ENCODE assay signal across 8 mouse cellular contexts in genomic region chr2:32424796-32425195, GRCm38 (mm10). TPM values are rescaled to one million over a fixed set of nuclear protein-coding genes. Genes with fewer than 3 reads are reported as not detected.
DNase-seq lines count a peak whose midpoint lies in the region; ATAC-seq lines count a peak whose summit lies in the region.
"Had no signal": no experiment of that assay in that cellular context is flagged by ENCODE, and none has a peak within 500 bp of the region (broad histone marks: within the 10 kb centered on the region; RNA-seq: fewer than 3 reads in every experiment).

No protein-coding gene starts in this region.

- H3K9ac ChIP-seq in lung, embryonic 15.5 days: no peak overlapping the region
- no peak overlapping the region for H3K9ac ChIP-seq in forebrain, embryonic 14.5 days (ENCODE audit: low read length)
- no peak overlapping the region for H3K9ac ChIP-seq in limb, embryonic 15.5 days
- no peak overlapping the region for H3K9ac ChIP-seq in stomach, embryonic 15.5 days

- peaks cover 54% of the 10 kb centered on the region for H3K4me1 ChIP-seq in lung, embryonic 15.5 days
- H3K4me1 ChIP-seq in forebrain, embryonic 14.5 days (ENCODE audit: control insufficient read depth, insufficient read depth, low read length): peaks cover 42% of the 10 kb centered on the region
- peaks cover 66% of the 10 kb centered on the region for H3K4me1 ChIP-seq in limb, embryonic 15.5 days
- H3K4me1 ChIP-seq in stomach, embryonic 15.5 days: peaks cover 56% of the 10 kb centered on the region

- no peak for ATAC-seq in lung, embryonic 15.5 days (ENCODE audit: borderline replicate concordance, extremely low read depth, low FRiP score, low TSS enrichment)
- no peak for ATAC-seq in forebrain, embryonic 14.5 days
- no peak for ATAC-seq in limb, embryonic 15.5 days (ENCODE audit: insufficient number of reproducible peaks, low FRiP score, low TSS enrichment, low read depth)
- ATAC-seq in stomach, embryonic 15.5 days (ENCODE audit: insufficient read depth, low FRiP score, low read depth): no peak

- 28% methylated on average over 3 of the region's 3 CpGs for WGBS in lung, embryonic 15.5 days
- 5% methylated on average over 3 of the region's 3 CpGs for WGBS in forebrain, embryonic 14.5 days
- 38% methylated on average over 3 of the region's 3 CpGs for WGBS in limb, embryonic 15.5 days
- 32% methylated on average over 3 of the region's 3 CpGs for WGBS in stomach, embryonic 15.5 days

- DNase-seq in lung, postnatal 25 days (ENCODE audit: low spot score): no peak
- DNase-seq in forebrain, embryonic 14.5 days (ENCODE audit: low spot score): no peak
- DNase-seq in layer of hippocampus, adult 18-20 months (ENCODE audit: low spot score in 2 of 2): no peak
- no peak for DNase-seq in right cerebral cortex, postnatal 4 days
- DNase-seq: layer of hippocampus, postnatal 36 days had no signal

- no peak overlapping the region for H3K4me2 ChIP-seq in lung, embryonic 15.5 days
- no peak overlapping the region for H3K4me2 ChIP-seq in forebrain, embryonic 14.5 days (ENCODE audit: low read length)
- no peak overlapping the region for H3K4me2 ChIP-seq in limb, embryonic 15.5 days
- 0 out of 2 replicates have a peak overlapping the region, but pooled peaks have one; percentile 2 for H3K4me2 ChIP-seq in stomach, embryonic 15.5 days

- no peaks in the 10 kb centered on the region for H3K9me3 ChIP-seq in lung, embryonic 15.5 days
- no peaks in the 10 kb centered on the region for H3K9me3 ChIP-seq in forebrain, embryonic 14.5 days (replicated peaks; ENCODE audit: control insufficient read depth, low read length)
- no peaks in the 10 kb centered on the region for H3K9me3 ChIP-seq in limb, embryonic 15.5 days
- no peaks in the 10 kb centered on the region for H3K9me3 ChIP-seq in stomach, embryonic 15.5 days

- H3K36me3 ChIP-seq in lung, embryonic 15.5 days: peaks cover 12% of the 10 kb centered on the region
- peaks cover 21% of the 10 kb centered on the region for H3K36me3 ChIP-seq in forebrain, embryonic 14.5 days (ENCODE audit: control insufficient read depth, insufficient read depth, low read length)
- peaks cover 13% of the 10 kb centered on the region for H3K36me3 ChIP-seq in limb, embryonic 15.5 days
- H3K36me3 ChIP-seq in stomach, embryonic 15.5 days: peaks cover 15% of the 10 kb centered on the region; the same call in 1 of the 2 replicates

- peak overlapping the region; percentile 97 for H3K27ac ChIP-seq in lung, embryonic 15.5 days
- H3K27ac ChIP-seq in forebrain, embryonic 14.5 days (ENCODE audit: low read depth, low read length): peak overlapping the region; percentile 48; the same call in 1 of the 2 replicates
- H3K27ac ChIP-seq in limb, embryonic 15.5 days: peak overlapping the region; percentile 89
- peak overlapping the region; percentile 93 for H3K27ac ChIP-seq in stomach, embryonic 15.5 days

- H3K27me3 ChIP-seq in lung, embryonic 15.5 days: no peaks in the 10 kb centered on the region
- H3K27me3 ChIP-seq in forebrain, embryonic 14.5 days (replicated peaks; ENCODE audit: control insufficient read depth, insufficient read depth, low read length): no peaks in the 10 kb centered on the region
- no peaks in the 10 kb centered on the region for H3K27me3 ChIP-seq in limb, embryonic 15.5 days
- H3K27me3 ChIP-seq in stomach, embryonic 15.5 days (replicated peaks): no peaks in the 10 kb centered on the region

- H3K4me3 ChIP-seq in lung, embryonic 15.5 days: no peak overlapping the region
- no peak overlapping the region for H3K4me3 ChIP-seq in forebrain, embryonic 14.5 days (ENCODE audit: low read depth, low read length)
- H3K4me3 ChIP-seq in limb, embryonic 15.5 days: no peak overlapping the region
- H3K4me3 ChIP-seq in stomach, embryonic 15.5 days (replicated peaks): no peak overlapping the region

RNA-seq across cellular contexts. Expression of gene Naif1, which starts 25.5 kb away (rescaled TPM):
- 6.6 and 7.1 TPM in 2 replicates for polyA plus RNA-seq in lung, embryonic 15.5 days (2015; fragmentation: Nextera tagmentation; extraction: Ambion mirVana)
- polyA plus RNA-seq in forebrain, embryonic 14.5 days (2014; fragmentation: Nextera tagmentation; extraction: Ambion mirVana): 5.3 and 5.4 TPM in 2 replicates
- 5.6 and 6.0 TPM in 2 replicates for polyA plus RNA-seq in limb, embryonic 15.5 days (2015; fragmentation: Nextera tagmentation; extraction: Ambion mirVana)
- polyA plus RNA-seq in stomach, embryonic 15.5 days (2015; fragmentation: Nextera tagmentation; extraction: Ambion mirVana): 5.1 and 5.4 TPM in 2 replicates
- total RNA-seq in layer of hippocampus, adult 18-20 months (2021): 1 to 10 TPM; 4.6 to 4.8 TPM

RNA-seq across cellular contexts. Expression of gene Slc25a25, which starts 26.4 kb away (rescaled TPM):
- polyA plus RNA-seq in lung, embryonic 15.5 days (2015; fragmentation: Nextera tagmentation; extraction: Ambion mirVana): 19.6 and 21.5 TPM in 2 replicates
- polyA plus RNA-seq in forebrain, embryonic 14.5 days (2014; fragmentation: Nextera tagmentation; extraction: Ambion mirVana): 30.4 and 34.2 TPM in 2 replicates
- polyA plus RNA-seq in limb, embryonic 15.5 days (2015; fragmentation: Nextera tagmentation; extraction: Ambion mirVana): 17.1 and 17.5 TPM in 2 replicates
- polyA plus RNA-seq in stomach, embryonic 15.5 days (2015; fragmentation: Nextera tagmentation; extraction: Ambion mirVana): 17.6 and 17.9 TPM in 2 replicates
- 10 to 100 TPM; 57.2 to 59.5 TPM for total RNA-seq in layer of hippocampus, adult 18-20 months (2021)

RNA-seq across cellular contexts. Expression of gene Ptges2, which starts 29.1 kb away (rescaled TPM):
- polyA plus RNA-seq in lung, embryonic 15.5 days (2015; fragmentation: Nextera tagmentation; extraction: Ambion mirVana): 22.6 and 25.4 TPM in 2 replicates
- 42.2 and 44.8 TPM in 2 replicates for polyA plus RNA-seq in forebrain, embryonic 14.5 days (2014; fragmentation: Nextera tagmentation; extraction: Ambion mirVana)
- 24.9 and 26.0 TPM in 2 replicates for polyA plus RNA-seq in limb, embryonic 15.5 days (2015; fragmentation: Nextera tagmentation; extraction: Ambion mirVana)
- polyA plus RNA-seq in stomach, embryonic 15.5 days (2015; fragmentation: Nextera tagmentation; extraction: Ambion mirVana): 28.5 and 31.4 TPM in 2 replicates
- total RNA-seq in layer of hippocampus, adult 18-20 months (2021): 10 to 100 TPM; 35.1 to 41.4 TPM

RNA-seq across cellular contexts. Expression of gene Lcn2, which starts 36.7 kb away (rescaled TPM):
- 2.2 TPM in 2 replicates for polyA plus RNA-seq in lung, embryonic 15.5 days (2015; fragmentation: Nextera tagmentation; extraction: Ambion mirVana)
- 0.25 and 0.32 TPM in 2 replicates for polyA plus RNA-seq in forebrain, embryonic 14.5 days (2014; fragmentation: Nextera tagmentation; extraction: Ambion mirVana)
- 3.2 and 3.9 TPM in 2 replicates for polyA plus RNA-seq in limb, embryonic 15.5 days (2015; fragmentation: Nextera tagmentation; extraction: Ambion mirVana)
- 25.1 and 30.7 TPM in 2 replicates for polyA plus RNA-seq in stomach, embryonic 15.5 days (2015; fragmentation: Nextera tagmentation; extraction: Ambion mirVana)
- under 1 TPM in 1 of 2 experiments, not detected in 1; 0.51 TPM for total RNA-seq in layer of hippocampus, adult 18-20 months (2021)

RNA-seq across cellular contexts. Expression of gene 1110008P14Rik, which starts 43.1 kb away (rescaled TPM):
- polyA plus RNA-seq in lung, embryonic 15.5 days (2015; fragmentation: Nextera tagmentation; extraction: Ambion mirVana): 32.3 and 33.5 TPM in 2 replicates
- polyA plus RNA-seq in forebrain, embryonic 14.5 days (2014; fragmentation: Nextera tagmentation; extraction: Ambion mirVana): 86.9 and 98.4 TPM in 2 replicates
- 58.0 and 67.7 TPM in 2 replicates for polyA plus RNA-seq in limb, embryonic 15.5 days (2015; fragmentation: Nextera tagmentation; extraction: Ambion mirVana)
- polyA plus RNA-seq in stomach, embryonic 15.5 days (2015; fragmentation: Nextera tagmentation; extraction: Ambion mirVana): 36.1 and 42.9 TPM in 2 replicates
- 100 to 1,000 TPM; 153 to 155 TPM for total RNA-seq in layer of hippocampus, adult 18-20 months (2021)
